Mouse (Mus musculus) kidney, postnatal 0 days (tissue): ENCODE measurements around the gene 6330409D20Rik. TPM values are rescaled to one million over a fixed set of nuclear protein-coding genes. Genes with fewer than 3 reads are reported as not detected.

Experiments
- ATAC-seq: fragments of 200-750 bp; cut with Nextera tagmentation; replicated peaks from 2 replicates; pipeline ENCODE4 v1.8.0; 2017; ENCODE audit warnings: low read depth, moderate number of reproducible peaks, moderate TSS enrichment, moderate library complexity; ENCODE audit not compliant: low FRiP score
- DNase-seq: peaks from one replicate; pipeline ENCODE4 v3.0.0-alpha.2; 2016; ENCODE audit warnings: low spot score
- H3K27ac ChIP-seq: fragments of 300-500 bp; sonication (generic); 2 replicates; pipeline ENCODE4 v1.5.1; 2014; ENCODE audit warnings: mild to moderate bottlenecking
- H3K27me3 ChIP-seq: fragments of 300-500 bp; sonication (generic); 2 replicates; pipeline ENCODE4 v1.6.1; 2014; ENCODE audit warnings: low read length, mixed read lengths; ENCODE audit not compliant: insufficient read depth
- H3K36me3 ChIP-seq: fragments of 300-500 bp; sonication (generic); 2 replicates; pipeline ENCODE4 v1.6.1; 2014; ENCODE audit warnings: low read length, mixed read lengths; ENCODE audit not compliant: insufficient read depth
- H3K4me1 ChIP-seq: fragments of 300-500 bp; sonication (generic); replicated peaks from 2 replicates; pipeline ENCODE4 v1.6.1; 2014; ENCODE audit warnings: antibody characterized with exemption, low read length, mixed read lengths; ENCODE audit not compliant: insufficient read depth
- H3K4me2 ChIP-seq: fragments of 300-500 bp; sonication (generic); 2 replicates; pipeline ENCODE4 v1.6.1; 2014; ENCODE audit warnings: mild to moderate bottlenecking, low read length, moderate library complexity, mixed read lengths
- H3K4me3 ChIP-seq: fragments of 300-500 bp; sonication (generic); replicated peaks from 2 replicates; pipeline ENCODE4 v1.5.1; 2014; ENCODE audit warnings: low read depth, low read length
- H3K9ac ChIP-seq: fragments of 300-500 bp; sonication (generic); 2 replicates; pipeline ENCODE4 v1.6.1; 2014; ENCODE audit warnings: low read depth, low read length
- H3K9me3 ChIP-seq: fragments of 300-500 bp; sonication (generic); replicated peaks from 2 replicates; pipeline ENCODE4 v1.6.1; 2016; ENCODE audit warnings: low read length, inconsistent platforms, mixed read lengths
- CTCF ChIP-seq: IDR thresholded peaks from 2 replicates; pipeline ENCODE4 v1.5.1; 2016; ENCODE audit warnings: antibody characterized with exemption, low read depth, mild to moderate bottlenecking, moderate library complexity
- WGBS: fragments of 180-500 bp; shearing (Covaris S2); extraction: QIAGEN DNeasy Blood & Tissue Kit; methylation state at CpG from one replicate; pipeline ENCODE4 v1.1.7; 2014; 5-methylcytosine and 5-hydroxymethylcytosine counted together
- polyA plus RNA-seq: library from polyadenylated mRNA; unstranded; fragments of >200 nt; fragmentation: Nextera tagmentation; extraction: Ambion mirVana; gene quantifications from 2 replicates; pipeline ENCODE4 v1.2.1, GENCODE M21; 2015

Gene 6330409D20Rik
- polyA plus RNA-seq, 1 experiment from 2014 or later = not detected

DNA sequence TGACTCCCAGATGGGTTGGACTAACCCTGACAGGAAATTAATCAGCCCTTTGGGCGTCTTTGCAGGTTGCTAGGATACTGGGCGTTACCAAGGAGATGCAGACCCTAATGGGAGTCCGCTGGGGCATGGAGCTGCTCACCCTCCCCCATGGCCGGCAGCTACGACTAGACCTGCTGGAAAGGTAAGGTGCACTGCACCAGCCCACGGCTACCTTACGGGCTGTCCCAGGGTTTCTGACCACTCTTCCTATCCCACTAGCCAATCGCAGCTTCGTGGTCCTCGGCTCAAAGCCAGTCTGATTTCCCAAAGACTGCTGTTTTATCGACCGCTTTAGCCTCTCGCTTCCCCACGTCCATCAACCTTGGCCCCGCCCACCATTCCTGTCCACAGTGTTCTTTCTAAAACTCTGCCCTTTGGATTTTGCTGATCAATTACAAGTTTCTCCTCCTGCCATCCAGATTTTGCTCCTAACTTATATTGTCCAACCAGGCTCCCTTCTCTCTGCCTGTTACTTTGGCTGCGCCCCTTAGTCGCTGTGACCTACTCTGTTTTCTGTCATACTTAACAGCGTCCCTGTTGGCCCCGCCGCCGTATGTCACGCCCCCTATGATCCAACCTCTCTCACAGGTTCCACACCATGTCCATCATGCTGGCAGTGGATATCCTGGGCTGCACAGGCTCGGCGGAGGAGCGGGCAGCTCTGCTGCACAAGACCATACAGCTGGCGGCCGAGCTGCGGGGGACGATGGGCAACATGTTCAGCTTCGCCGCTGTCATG, 10.3 kb upstream of the 6330409D20Rik start:
- peak; percentile 22; the same call in 1 of the 2 replicates for TF ChIP-seq CTCF
- H3K4me2 ChIP-seq = peak overlapping the region; percentile 61
- H3K9me3 ChIP-seq = no peaks in the 10 kb centered on the region
- ATAC-seq = peak; percentile 91
- WGBS = 21% methylated on average over 31 of the region's 31 CpGs
- no peak overlapping the region for H3K9ac ChIP-seq
- peak; percentile 85 for DNase-seq
- 0 out of 2 replicates have a peak, but pooled peaks cover 5% of the 10 kb centered on the region for H3K4me1 ChIP-seq
- peak overlapping the region; percentile 3 for H3K27ac ChIP-seq
- peak overlapping the region; percentile 26 for H3K4me3 ChIP-seq
- H3K36me3 ChIP-seq = peaks cover 35% of the 10 kb centered on the region; the same call in 1 of the 2 replicates
- no peaks in the 10 kb centered on the region for H3K27me3 ChIP-seq

DNA sequence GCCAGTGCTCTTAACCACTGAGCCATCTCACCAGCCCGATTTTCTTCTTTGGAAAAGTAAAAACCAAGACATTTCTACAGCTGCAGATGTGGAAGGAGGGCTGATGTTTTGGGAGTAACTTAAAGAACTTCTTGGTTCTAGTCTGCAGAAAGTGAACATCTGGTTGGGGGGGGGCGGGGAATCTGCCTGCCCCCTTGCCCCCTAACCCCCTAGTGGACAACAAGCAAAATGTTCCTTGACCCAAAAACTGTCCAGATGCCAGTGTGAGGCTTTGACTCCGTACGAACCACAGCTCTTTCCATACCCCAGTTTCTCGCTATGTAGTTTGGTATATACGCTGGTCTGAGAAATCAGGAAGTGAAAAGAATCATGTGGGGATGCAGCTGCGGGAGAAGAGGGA, 9.4 kb upstream of the 6330409D20Rik start:
- TF ChIP-seq CTCF = peak; percentile 36; the same call in 1 of the 2 replicates
- ATAC-seq = no peak
- H3K4me3 ChIP-seq = no peak overlapping the region
- 79% methylated on average over 7 of the region's 7 CpGs for WGBS
- no peak overlapping the region; the same call in 1 of the 2 replicates for H3K4me2 ChIP-seq
- no peaks in the 10 kb centered on the region for H3K9me3 ChIP-seq
- H3K27me3 ChIP-seq = no peaks in the 10 kb centered on the region
- H3K4me1 ChIP-seq = 0 out of 2 replicates have a peak, but pooled peaks cover 5% of the 10 kb centered on the region
- H3K36me3 ChIP-seq = peaks cover 40% of the 10 kb centered on the region; the same call in 1 of the 2 replicates
- no peak for DNase-seq
- no peak overlapping the region for H3K9ac ChIP-seq
- no peak overlapping the region for H3K27ac ChIP-seq

DNA sequence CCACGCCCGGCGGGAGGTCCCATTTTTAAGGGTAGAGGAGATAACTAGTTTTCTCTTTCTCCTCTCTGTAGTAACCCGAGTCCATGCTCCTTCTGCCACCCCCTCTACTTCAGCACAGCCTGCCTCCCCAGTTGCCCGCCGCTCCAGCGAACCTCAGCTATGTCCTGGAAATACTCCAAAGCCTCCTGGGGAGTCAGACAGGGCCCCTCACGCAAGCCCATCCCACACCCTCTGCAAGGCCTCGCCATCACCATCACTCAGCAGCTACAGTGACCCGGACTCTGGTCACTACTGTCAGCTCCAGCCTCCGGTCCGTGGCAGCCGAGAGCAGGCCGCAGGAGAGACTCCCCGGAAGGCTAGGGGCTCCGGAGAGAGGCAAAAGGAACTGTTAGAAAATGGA, 8.3 kb upstream of the 6330409D20Rik start:
- H3K36me3 ChIP-seq = peaks cover 33% of the 10 kb centered on the region; the same call in 1 of the 2 replicates
- no peak overlapping the region for H3K9ac ChIP-seq
- no peak for DNase-seq
- no peaks in the 10 kb centered on the region for H3K27me3 ChIP-seq
- H3K27ac ChIP-seq = no peak overlapping the region
- TF ChIP-seq CTCF = no peak
- no peak overlapping the region for H3K4me2 ChIP-seq
- H3K9me3 ChIP-seq = no peaks in the 10 kb centered on the region
- 0 out of 2 replicates have a peak, but pooled peaks cover 5% of the 10 kb centered on the region for H3K4me1 ChIP-seq
- WGBS = 80% methylated on average over 16 of the region's 16 CpGs
- no peak for ATAC-seq
- no peak overlapping the region for H3K4me3 ChIP-seq

DNA sequence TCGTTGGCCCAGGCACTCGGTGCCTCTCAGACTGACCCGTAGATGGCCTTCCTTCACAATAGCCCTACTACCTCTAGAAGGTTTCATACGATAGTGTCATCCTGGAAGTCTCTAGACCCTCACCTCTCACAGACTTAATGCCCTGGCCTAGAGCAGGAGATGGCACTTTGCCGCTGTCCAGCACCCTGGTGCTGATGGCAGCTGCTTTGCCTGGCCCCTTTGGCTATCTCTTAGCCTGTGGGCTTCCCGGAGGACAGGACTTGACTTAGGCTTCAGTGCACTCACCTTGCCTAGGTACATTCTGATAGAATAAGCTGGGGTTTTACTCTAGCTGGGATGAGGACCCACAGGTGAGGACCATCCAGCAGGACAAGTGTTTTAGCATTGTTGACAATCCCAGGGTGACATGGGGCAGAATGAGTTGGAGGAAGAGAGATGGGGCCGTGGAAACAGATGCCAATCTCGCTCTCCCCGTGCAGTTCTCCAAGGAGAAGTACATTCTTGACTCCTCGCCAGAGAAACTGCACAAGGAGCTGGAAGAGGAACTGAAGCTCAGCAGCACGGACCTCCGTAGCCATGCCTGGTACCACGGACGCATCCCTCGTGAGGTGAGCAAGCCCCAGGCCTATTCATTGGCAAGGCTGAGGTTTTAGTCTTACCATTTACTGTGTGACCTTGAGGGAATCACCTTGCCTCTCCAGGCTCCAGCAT, 3.6 kb upstream of the 6330409D20Rik start:
- no peak for TF ChIP-seq CTCF
- 71% methylated on average over 15 of the region's 15 CpGs for WGBS
- ATAC-seq (no peak), DNase-seq (no peak)
- Histone ChIP-seq H3K27ac (no peak overlapping the region), H3K4me3 (no peak overlapping the region), H3K9me3 (no peaks in the 10 kb centered on the region), H3K4me1 (peaks cover 13% of the 10 kb centered on the region; the same call in 1 of the 2 replicates), H3K9ac (no peak overlapping the region), H3K27me3 (no peaks in the 10 kb centered on the region; the same call in 1 of the 2 replicates), H3K4me2 (no peak overlapping the region), H3K36me3 (peaks cover 7% of the 10 kb centered on the region; the same call in 1 of the 2 replicates)

DNA sequence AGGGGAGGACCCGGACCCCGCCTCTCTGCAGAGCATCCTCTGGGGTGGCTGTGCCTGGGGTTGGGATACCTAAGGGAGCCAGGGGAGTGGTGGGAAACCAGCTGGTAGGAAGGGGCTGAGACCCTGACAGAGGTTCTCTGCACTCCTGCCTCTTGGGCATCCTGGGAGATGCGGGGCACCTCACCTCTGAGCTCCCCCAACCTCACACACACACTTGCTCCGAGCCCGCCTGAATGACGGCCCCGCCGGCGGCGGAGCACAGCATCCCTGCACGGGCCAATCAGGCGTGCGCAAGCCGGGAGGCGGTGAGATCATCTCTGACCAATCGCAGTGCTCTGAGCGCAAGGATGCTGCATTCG, 1.3 kb upstream of the 6330409D20Rik start:
- DNase-seq (no peak), ATAC-seq (peak; percentile 38; the same call in 1 of the 2 replicates)
- H3K4me2 ChIP-seq = peak overlapping the region; percentile 70; the same call in 1 of the 2 replicates
- no peak overlapping the region for H3K27ac ChIP-seq
- H3K9ac ChIP-seq = no peak overlapping the region
- H3K9me3 ChIP-seq = no peaks in the 10 kb centered on the region
- peaks cover 13% of the 10 kb centered on the region; the same call in 1 of the 2 replicates for H3K4me1 ChIP-seq
- peaks cover 7% of the 10 kb centered on the region; the same call in 1 of the 2 replicates for H3K36me3 ChIP-seq
- H3K27me3 ChIP-seq = no peaks in the 10 kb centered on the region; the same call in 1 of the 2 replicates
- no peak for TF ChIP-seq CTCF
- WGBS = 25% methylated on average over 18 of the region's 18 CpGs
- 0 out of 2 replicates have a peak overlapping the region, but pooled peaks have one; percentile 28 for H3K4me3 ChIP-seq
